Mouse (Mus musculus): ENCODE results near the gene Prkag2. TPM values are rescaled to one million over a fixed set of nuclear protein-coding genes. Genes with fewer than 3 reads are reported as not detected.

Prkag2 gene
- polyA plus RNA-seq, 1 experiment from 2014 or later: 125 TPM

- WGBS: 82% methylated on average over 7 of the region's 7 CpGs
- Histone ChIP-seq H3K9me3 (replicated peaks; ENCODE audit: control insufficient read depth, low read length) (no peaks in the 10 kb centered on the region), H3K9ac (ENCODE audit: low read length) (no peak overlapping the region), H3K27ac (ENCODE audit: low read length) (no peak overlapping the region), H3K4me3 (ENCODE audit: low read length) (no peak overlapping the region), H3K27me3 (ENCODE audit: control insufficient read depth, insufficient read depth, low read length) (no peaks in the 10 kb centered on the region), H3K4me2 (ENCODE audit: low read depth, low read length) (no peak overlapping the region), H3K4me1 (ENCODE audit: control insufficient read depth, insufficient read depth, low read length) (peaks cover 12% of the 10 kb centered on the region), H3K36me3 (ENCODE audit: control insufficient read depth, insufficient read depth) (no peaks in the 10 kb centered on the region)
- ATAC-seq (replicated peaks; ENCODE audit: extremely low read depth, insufficient read depth, low FRiP score): no peak
Measured at GRCm38 (mm10) chr5:24950891-24951574, 149.4 kb downstream of the Prkag2 start.

GRCm38 (mm10) chr5:24950039-24950438 lies 150.4 kb downstream of the Prkag2 start:
- no peak for ATAC-seq (replicated peaks; ENCODE audit: extremely low read depth, insufficient read depth, low FRiP score)
- H3K9me3 ChIP-seq (replicated peaks; ENCODE audit: control insufficient read depth, low read length): no peaks in the 10 kb centered on the region
- H3K4me3 ChIP-seq (ENCODE audit: low read length): no peak overlapping the region
- H3K4me2 ChIP-seq (ENCODE audit: low read depth, low read length): no peak overlapping the region
- H3K36me3 ChIP-seq (ENCODE audit: control insufficient read depth, insufficient read depth): no peaks in the 10 kb centered on the region
- H3K27ac ChIP-seq (ENCODE audit: low read length): no peak overlapping the region
- no peak overlapping the region for H3K9ac ChIP-seq (ENCODE audit: low read length)
- H3K27me3 ChIP-seq (ENCODE audit: control insufficient read depth, insufficient read depth, low read length): no peaks in the 10 kb centered on the region
- WGBS: 74% methylated on average over 6 of the region's 6 CpGs
- H3K4me1 ChIP-seq (ENCODE audit: control insufficient read depth, insufficient read depth, low read length): peaks cover 12% of the 10 kb centered on the region

GRCm38 (mm10) chr5:24938046-24938822 lies 162.2 kb downstream of the Prkag2 start:
- WGBS: 64% methylated on average over 5 of the region's 5 CpGs
- no peak overlapping the region for H3K4me3 ChIP-seq (ENCODE audit: low read length)
- H3K27me3 ChIP-seq (ENCODE audit: control insufficient read depth, insufficient read depth, low read length): no peaks in the 10 kb centered on the region
- no peak overlapping the region for H3K4me2 ChIP-seq (ENCODE audit: low read depth, low read length)
- ATAC-seq (replicated peaks; ENCODE audit: extremely low read depth, insufficient read depth, low FRiP score): no peak
- no peak overlapping the region for H3K9ac ChIP-seq (ENCODE audit: low read length)
- H3K36me3 ChIP-seq (ENCODE audit: control insufficient read depth, insufficient read depth): peaks cover 4% of the 10 kb centered on the region; the same call in 1 of the 2 replicates
- H3K27ac ChIP-seq (ENCODE audit: low read length): no peak overlapping the region
- peaks cover 5% of the 10 kb centered on the region for H3K9me3 ChIP-seq (replicated peaks; ENCODE audit: control insufficient read depth, low read length)
- peaks cover 11% of the 10 kb centered on the region for H3K4me1 ChIP-seq (ENCODE audit: control insufficient read depth, insufficient read depth, low read length)

GRCm38 (mm10) chr5:24936451-24936850 lies 164.0 kb downstream of the Prkag2 start:
- Histone ChIP-seq H3K9me3 (replicated peaks; ENCODE audit: control insufficient read depth, low read length) (peaks cover 5% of the 10 kb centered on the region), H3K4me3 (ENCODE audit: low read length) (no peak overlapping the region), H3K36me3 (ENCODE audit: control insufficient read depth, insufficient read depth) (peaks cover 4% of the 10 kb centered on the region; the same call in 1 of the 2 replicates), H3K27ac (ENCODE audit: low read length) (no peak overlapping the region), H3K27me3 (ENCODE audit: control insufficient read depth, insufficient read depth, low read length) (no peaks in the 10 kb centered on the region), H3K4me1 (ENCODE audit: control insufficient read depth, insufficient read depth, low read length) (peaks cover 9% of the 10 kb centered on the region), H3K9ac (ENCODE audit: low read length) (no peak overlapping the region), H3K4me2 (ENCODE audit: low read depth, low read length) (no peak overlapping the region)
- ATAC-seq (replicated peaks; ENCODE audit: extremely low read depth, insufficient read depth, low FRiP score): no peak
- WGBS: 45% methylated on average over 8 of the region's 8 CpGs

- H3K27me3 ChIP-seq (ENCODE audit: control insufficient read depth, insufficient read depth, low read length): no peaks in the 10 kb centered on the region
Measured at GRCm38 (mm10) chr5:24935446-24935845, 165.0 kb downstream of the Prkag2 start.

GRCm38 (mm10) chr5:24933760-24934159 lies 166.7 kb downstream of the Prkag2 start:
- Histone ChIP-seq H3K4me2 (ENCODE audit: low read depth, low read length) (no peak overlapping the region), H3K9me3 (replicated peaks; ENCODE audit: control insufficient read depth, low read length) (peaks cover 5% of the 10 kb centered on the region), H3K9ac (ENCODE audit: low read length) (no peak overlapping the region), H3K4me3 (ENCODE audit: low read length) (no peak overlapping the region), H3K36me3 (ENCODE audit: control insufficient read depth, insufficient read depth) (peaks cover 4% of the 10 kb centered on the region; the same call in 1 of the 2 replicates), H3K27ac (ENCODE audit: low read length) (no peak overlapping the region), H3K4me1 (ENCODE audit: control insufficient read depth, insufficient read depth, low read length) (no peaks in the 10 kb centered on the region; the same call in 1 of the 2 replicates), H3K27me3 (ENCODE audit: control insufficient read depth, insufficient read depth, low read length) (no peaks in the 10 kb centered on the region)
- ATAC-seq (replicated peaks; ENCODE audit: extremely low read depth, insufficient read depth, low FRiP score): no peak
- 100% methylated on average over 1 of the region's 1 CpGs for WGBS

More at GRCm38 (mm10) chr5:24935446-24935845, 165.0 kb downstream of the Prkag2 start:
- Histone ChIP-seq H3K4me3 (ENCODE audit: low read length) (no peak overlapping the region), H3K9ac (ENCODE audit: low read length) (no peak overlapping the region), H3K4me2 (ENCODE audit: low read depth, low read length) (no peak overlapping the region), H3K36me3 (ENCODE audit: control insufficient read depth, insufficient read depth) (peaks cover 4% of the 10 kb centered on the region; the same call in 1 of the 2 replicates), H3K4me1 (ENCODE audit: control insufficient read depth, insufficient read depth, low read length) (peaks cover 5% of the 10 kb centered on the region), H3K27ac (ENCODE audit: low read length) (no peak overlapping the region), H3K9me3 (replicated peaks; ENCODE audit: control insufficient read depth, low read length) (peaks cover 5% of the 10 kb centered on the region)
- WGBS: 82% methylated on average over 10 of the region's 10 CpGs
- ATAC-seq (replicated peaks; ENCODE audit: extremely low read depth, insufficient read depth, low FRiP score): no peak

- 86% methylated on average over 10 of the region's 10 CpGs for WGBS
- no peak for ATAC-seq (replicated peaks; ENCODE audit: extremely low read depth, insufficient read depth, low FRiP score)
Measured at GRCm38 (mm10) chr5:24931578-24932185, 168.8 kb downstream of the Prkag2 start.

GRCm38 (mm10) chr5:24930831-24931577 lies 169.4 kb downstream of the Prkag2 start:
- no peak overlapping the region for H3K4me3 ChIP-seq (ENCODE audit: low read length)
- peaks cover 4% of the 10 kb centered on the region; the same call in 1 of the 2 replicates for H3K36me3 ChIP-seq (ENCODE audit: control insufficient read depth, insufficient read depth)
- no peak for ATAC-seq (replicated peaks; ENCODE audit: extremely low read depth, insufficient read depth, low FRiP score)
- 78% methylated on average over 8 of the region's 8 CpGs for WGBS
- H3K4me1 ChIP-seq (ENCODE audit: control insufficient read depth, insufficient read depth, low read length): peaks cover 8% of the 10 kb centered on the region
- H3K27ac ChIP-seq (ENCODE audit: low read length): no peak overlapping the region
- H3K4me2 ChIP-seq (ENCODE audit: low read depth, low read length): no peak overlapping the region
- H3K9ac ChIP-seq (ENCODE audit: low read length): no peak overlapping the region
- no peaks in the 10 kb centered on the region for H3K27me3 ChIP-seq (ENCODE audit: control insufficient read depth, insufficient read depth, low read length)
- H3K9me3 ChIP-seq (replicated peaks; ENCODE audit: control insufficient read depth, low read length): peaks cover 5% of the 10 kb centered on the region

More at GRCm38 (mm10) chr5:24931578-24932185, 168.8 kb downstream of the Prkag2 start:
- H3K9me3 ChIP-seq (replicated peaks; ENCODE audit: control insufficient read depth, low read length): peaks cover 5% of the 10 kb centered on the region
- H3K27ac ChIP-seq (ENCODE audit: low read length): no peak overlapping the region
- no peak overlapping the region for H3K4me2 ChIP-seq (ENCODE audit: low read depth, low read length)
- H3K36me3 ChIP-seq (ENCODE audit: control insufficient read depth, insufficient read depth): peaks cover 4% of the 10 kb centered on the region; the same call in 1 of the 2 replicates
- H3K4me1 ChIP-seq (ENCODE audit: control insufficient read depth, insufficient read depth, low read length): peaks cover 8% of the 10 kb centered on the region
- no peaks in the 10 kb centered on the region for H3K27me3 ChIP-seq (ENCODE audit: control insufficient read depth, insufficient read depth, low read length)
- H3K9ac ChIP-seq (ENCODE audit: low read length): no peak overlapping the region
- H3K4me3 ChIP-seq (ENCODE audit: low read length): no peak overlapping the region
